Mouse (Mus musculus) heart, postnatal 25 days (tissue): ENCODE measurements around the gene Tgfb1. TPM values are rescaled to one million over a fixed set of nuclear protein-coding genes. Genes with fewer than 3 reads are reported as not detected.

Experiments
- DNase-seq: peaks from one replicate; pipeline ENCODE4 v3.0.0; 2022; ENCODE audit warnings: low spot score
- intact Hi-C: fragments of 180-260 bp; cut with DNase I; formaldehyde crosslinking; loops from one replicate; pipeline ENCODE4 v1.15.1; 2025
- total RNA-seq, 2 experiments: library from RNA; stranded (reverse); gene quantifications; 2 replicates each; pipeline ENCODE4 v1.2.3; 2021

The Tgfb1 gene
- total RNA-seq, 2 experiments from 2014 or later = 23.8 to 24.5 TPM

GRCm38 (mm10) chr7:25700732-25701131, 13.9 kb downstream of the Tgfb1 start:
- DNase-seq = no peak
- intact Hi-C loops = no loop called here

GRCm38 (mm10) chr7:25702350-25702749, 15.5 kb downstream of the Tgfb1 start:
- no peak for DNase-seq
- intact Hi-C loops = no loop called here

GRCm38 (mm10) chr7:25703793-25704494, 17.1 kb downstream of the Tgfb1 start:
- DNase-seq = no peak
- intact Hi-C loops = loop anchor here (2.0 kb wide), 1 partner anchor 13 kb away; no protein-coding TSS in a partner anchor

GRCm38 (mm10) chr7:25704716-25705364, 18.0 kb downstream of the Tgfb1 start:
- no peak for DNase-seq
- intact Hi-C loops = loop anchor here (2.0 kb wide), 1 partner anchor 14 kb away; no protein-coding TSS in a partner anchor

GRCm38 (mm10) chr7:25705801-25706251, 19.0 kb downstream of the Tgfb1 start:
- no peak for DNase-seq
- intact Hi-C loops = loop anchor here (2.0 kb wide), 1 partner anchor 15 kb away; no protein-coding TSS in a partner anchor

GRCm38 (mm10) chr7:25706578-25707170, 19.9 kb downstream of the Tgfb1 start:
- DNase-seq = no peak
- intact Hi-C loops = no loop called here

GRCm38 (mm10) chr7:25707581-25708292, 20.9 kb downstream of the Tgfb1 start:
- DNase-seq = peak; percentile 70
- intact Hi-C loops = loop anchor here (1.0 kb wide), 1 partner anchor 18 kb away; no protein-coding TSS in a partner anchor

- intact Hi-C loops = no loop called here
- DNase-seq = no peak
Observed at GRCm38 (mm10) chr7:25709961-25710360, 23.2 kb downstream of the Tgfb1 start.

GRCm38 (mm10) chr7:25710519-25711130, 23.8 kb downstream of the Tgfb1 start:
- intact Hi-C loops = no loop called here
- DNase-seq = no peak

- intact Hi-C loops = no loop called here
- DNase-seq = no peak
Observed at GRCm38 (mm10) chr7:25711165-25711564, 24.4 kb downstream of the Tgfb1 start.

GRCm38 (mm10) chr7:25711731-25712197, 25.0 kb downstream of the Tgfb1 start:
- intact Hi-C loops = no loop called here
- peak; percentile 79 for DNase-seq

GRCm38 (mm10) chr7:25712801-25713200, 26.0 kb downstream of the Tgfb1 start:
- intact Hi-C loops = no loop called here
- no peak for DNase-seq

- intact Hi-C loops = no loop called here
- no peak for DNase-seq
Observed at GRCm38 (mm10) chr7:25714581-25714980, 27.8 kb downstream of the Tgfb1 start.

- DNase-seq = no peak
- intact Hi-C loops = no loop called here
Observed at GRCm38 (mm10) chr7:25715731-25716271, 29.0 kb downstream of the Tgfb1 start.

GRCm38 (mm10) chr7:25717478-25717877, 30.7 kb downstream of the Tgfb1 start:
- intact Hi-C loops = no loop called here

GRCm38 (mm10) chr7:25718788-25719417, 32.1 kb downstream of the Tgfb1 start, which contains the start of gene Ccdc97:
Gene Ccdc97, minus strand, starts transcription at chr7:25719088.
- peak; percentile 89 for DNase-seq
- intact Hi-C loops = loop anchor here (2.0 kb wide), 1 partner anchor 32 kb away; the partner anchor contains the start of gene Tgfb1

More at GRCm38 (mm10) chr7:25717478-25717877, 30.7 kb downstream of the Tgfb1 start:
- no peak for DNase-seq

- intact Hi-C loops = loop anchor here (2.0 kb wide), 2 partner anchors 31 to 33 kb away; partner anchors contain the start of gene Tgfb1
- DNase-seq = peak; percentile 49
Observed at GRCm38 (mm10) chr7:25719761-25720610, 33.2 kb downstream of the Tgfb1 start.

GRCm38 (mm10) chr7:25720760-25721159, 34.0 kb downstream of the Tgfb1 start:
- no peak for DNase-seq
- intact Hi-C loops = loop anchor here (2.0 kb wide), 1 partner anchor 30 kb away; no protein-coding TSS in a partner anchor
